Mouse (Mus musculus): ENCODE data around the gene Dynlt3.
"Not testable (repeated sequence)": the region's sequence is repeated elsewhere in the genome, so short reads cannot be mapped to it uniquely, and the experiment has no call there.

Gene Dynlt3

DNA sequence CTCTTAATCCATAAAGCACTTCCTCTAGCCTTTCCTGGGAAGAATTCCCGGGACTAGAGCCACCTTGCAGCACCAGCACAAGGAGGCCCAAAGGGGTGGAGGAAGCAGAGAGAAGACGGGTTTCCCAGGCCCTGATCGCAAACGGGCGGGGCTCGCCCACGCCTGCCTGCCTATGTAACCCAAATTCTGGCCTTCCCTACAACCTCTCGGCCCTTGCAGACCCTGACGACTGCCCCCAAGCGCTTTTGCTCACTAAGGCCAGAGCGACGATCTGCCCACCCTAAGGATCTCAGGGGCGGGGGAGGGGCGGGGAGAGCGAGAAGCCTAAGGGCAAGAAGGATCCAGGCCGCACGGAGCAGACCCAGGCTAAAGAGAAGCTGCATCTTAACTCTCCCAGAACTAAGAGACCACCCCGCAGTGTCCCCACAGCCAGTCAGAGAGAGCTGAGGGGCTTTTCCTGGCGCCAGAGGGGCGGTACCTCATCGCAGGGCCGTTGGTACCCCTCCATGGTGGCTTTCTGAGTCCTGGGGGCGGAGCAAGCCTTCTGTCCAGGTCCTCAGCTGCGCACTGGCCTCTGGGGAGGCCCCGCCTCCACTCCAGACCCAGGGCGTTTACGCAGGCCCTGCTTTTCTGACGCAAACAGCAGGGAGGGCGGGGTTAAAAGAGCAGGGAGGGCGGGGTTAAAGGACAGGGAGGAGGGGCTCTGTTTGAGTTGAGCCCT lies at the start of gene Dynlt3:
Gene Dynlt3 (minus strand): TSS at position 613 of the 721 bp plus-strand sequence.
- DNase-seq (ENCODE audit: low spot score in 2 of 2) = peak; percentile 47 to 61

DNA sequence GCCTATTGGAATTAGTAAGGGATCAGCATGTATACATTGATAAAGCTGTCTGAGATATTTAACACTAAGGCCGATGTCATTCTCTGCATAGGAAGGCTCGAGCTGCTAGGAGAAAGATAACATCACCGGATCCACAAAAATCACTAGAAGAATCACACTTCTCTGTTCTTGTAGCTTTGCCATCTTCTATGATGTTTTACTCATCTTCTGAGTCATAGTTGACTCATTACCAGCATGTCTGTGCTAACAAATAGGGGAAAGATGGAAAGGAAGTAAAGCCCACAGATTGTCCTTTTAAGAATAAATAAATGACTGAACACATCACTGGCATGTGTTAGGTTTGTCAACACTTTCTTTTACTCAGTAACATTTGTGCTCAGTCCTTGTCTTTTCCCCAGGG lies 37.0 kb upstream of the Dynlt3 start:
- DNase-seq (ENCODE audit: low spot score in 2 of 2) = no peak

DNA sequence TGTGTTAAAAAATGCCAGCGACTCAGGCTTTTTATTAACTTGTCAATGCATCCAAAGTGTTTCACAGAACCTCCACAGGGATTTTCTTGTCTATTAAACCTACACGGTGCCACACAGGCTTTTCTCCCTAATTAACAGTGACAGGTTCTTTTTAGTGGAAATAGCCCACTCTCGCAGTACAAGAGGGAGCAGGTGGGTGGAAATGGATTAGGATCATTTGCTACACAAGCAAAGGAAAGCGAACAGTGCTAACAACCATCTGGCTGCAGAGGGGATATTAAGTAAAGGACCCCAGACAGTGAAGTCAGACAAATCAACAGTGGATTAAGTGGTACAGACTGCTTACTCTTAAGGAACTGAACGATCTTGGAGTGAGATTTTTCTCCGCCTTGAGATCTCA lies 33.2 kb upstream of the Dynlt3 start:
- no peak for DNase-seq (ENCODE audit: low spot score in 2 of 2)

DNA sequence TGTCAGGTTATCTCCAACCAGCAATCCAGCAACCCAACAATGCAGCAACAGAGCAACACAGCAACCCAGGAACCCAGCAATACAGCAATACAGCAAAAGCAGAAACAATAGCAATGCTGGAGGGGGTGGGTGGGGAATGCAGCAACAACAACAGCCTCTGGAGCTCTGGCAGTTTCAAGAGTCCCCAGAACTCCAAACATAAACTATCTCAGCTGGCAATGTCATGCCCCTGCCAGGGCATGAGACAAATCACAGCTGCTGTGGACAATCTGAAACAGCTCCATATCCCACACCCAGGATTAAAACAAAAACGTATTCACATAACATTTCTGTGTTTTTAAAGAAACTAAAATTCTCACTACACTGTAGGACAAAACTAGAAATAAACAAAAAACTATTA lies 9.2 kb upstream of the Dynlt3 start:
- no peak for DNase-seq (ENCODE audit: low spot score in 2 of 2)

DNA sequence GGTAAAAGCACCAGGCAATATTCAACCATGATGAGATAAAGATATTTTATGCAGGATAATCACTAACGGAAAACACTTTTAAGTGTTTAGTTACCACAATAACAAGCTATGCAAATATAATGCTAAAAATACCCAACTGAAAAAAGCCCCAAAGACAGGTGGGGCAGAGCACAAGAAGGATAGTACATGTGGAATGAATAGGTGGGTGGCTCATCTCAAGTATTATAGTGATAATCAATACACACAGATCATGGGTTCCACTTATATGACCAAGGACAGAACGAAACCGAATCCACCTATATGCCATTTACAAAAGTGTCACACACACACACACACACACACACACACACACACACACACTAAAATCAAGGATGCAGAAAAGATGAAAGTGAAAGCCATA lies 8.6 kb upstream of the Dynlt3 start:
- DNase-seq (ENCODE audit: low spot score in 2 of 2) = no peak

DNA sequence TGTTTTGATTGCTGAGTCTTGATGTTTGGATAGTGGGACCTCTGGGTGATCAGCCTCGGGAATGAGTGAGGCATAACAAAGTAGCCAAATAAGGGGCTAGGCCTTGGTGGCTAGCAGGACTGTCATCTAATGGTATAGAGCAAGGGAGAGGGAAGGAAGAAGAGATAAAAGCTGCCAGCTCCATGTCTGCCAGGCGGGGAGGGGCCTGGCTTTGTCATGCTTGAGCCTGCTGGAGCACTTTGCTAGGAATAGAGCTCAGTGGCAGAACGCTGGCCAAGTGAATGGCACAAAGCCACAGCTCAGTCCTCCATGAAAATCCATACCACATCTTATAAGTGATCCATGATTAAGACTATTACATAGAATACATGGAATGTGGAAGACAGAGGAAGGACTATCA lies 10.0 kb downstream of the Dynlt3 start:
- DNase-seq (ENCODE audit: low spot score in 2 of 2) = no peak

DNA sequence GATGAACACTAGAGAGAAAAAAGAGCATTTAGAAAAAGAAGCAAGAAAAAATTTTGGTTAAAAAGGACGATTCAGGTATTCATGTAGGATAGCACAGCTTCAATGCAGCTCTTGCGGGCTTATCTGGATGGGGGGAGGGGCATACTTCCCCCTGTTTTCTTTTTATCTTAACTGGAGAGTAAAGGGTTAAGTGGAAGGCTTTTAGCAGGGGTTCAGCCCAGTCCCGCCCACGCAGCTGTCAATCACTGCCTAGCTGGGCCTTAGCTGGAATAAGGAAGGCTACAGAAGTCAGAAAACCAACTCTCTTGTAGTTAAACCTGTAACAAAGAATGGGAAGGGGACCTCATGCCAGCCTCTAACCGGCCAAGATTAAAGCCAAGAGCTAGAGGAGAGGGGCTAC lies 22.2 kb downstream of the Dynlt3 start:
- DNase-seq (ENCODE audit: low spot score in 2 of 2) = not testable (repeated sequence)

DNA sequence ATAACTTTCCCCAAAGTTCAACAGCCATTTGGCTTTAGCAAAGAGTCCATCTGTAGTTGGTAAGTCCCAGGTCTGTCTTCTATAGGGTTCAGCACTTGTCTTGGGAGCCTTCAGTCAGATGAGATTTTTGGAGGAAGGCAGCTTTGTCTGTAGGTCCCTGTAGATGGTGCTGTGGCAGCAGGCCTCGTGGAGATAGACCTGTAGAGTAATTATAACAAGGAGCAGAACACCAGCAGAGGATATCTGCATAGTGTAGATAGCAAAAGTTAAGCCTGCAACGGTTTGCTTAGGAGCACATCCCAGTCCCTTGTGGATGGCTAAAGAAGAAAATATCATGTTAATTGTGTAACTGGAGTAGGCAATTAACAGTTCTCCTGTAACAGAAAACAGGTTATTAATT lies 22.7 kb downstream of the Dynlt3 start:
- not testable (repeated sequence) for DNase-seq (ENCODE audit: low spot score in 2 of 2)
